Mouse (Mus musculus) adrenal gland, adult 18-20 months (tissue): ENCODE results near the gene Glt6d1. TPM values are rescaled to one million over a fixed set of nuclear protein-coding genes. Genes with fewer than 3 reads are reported as not detected.
"Not testable (repeated sequence)": the region's sequence is repeated elsewhere in the genome, so short reads cannot be mapped to it uniquely, and the experiment has no call there.

Experiments used
- DNase-seq, 2 experiments: peaks; one replicate each; pipeline ENCODE4 v3.0.0; 2021 to 2022; ENCODE audit warnings: low spot score in 2 of 2
- long read RNA-seq, 2 experiments: library from polyadenylated mRNA; stranded (forward); transcript quantifications; one replicate each; pipeline ENCODE4 v2.0.0; 2021
- total RNA-seq, 2 experiments: library from RNA; stranded (reverse); gene quantifications; 1 replicate in 1 of 2; 2 replicates in 1 of 2; pipeline ENCODE4 v1.2.3; 2021

The Glt6d1 gene
- not detected for total RNA-seq
- long read RNA-seq, experiment 1, result 0 reads
- long read RNA-seq, experiment 2, partial matches to known transcripts, result 0 of 1 reads
- long read RNA-seq, experiment 2, other reads (novel, unspliced or antisense), result 1 of 1 reads

DNA sequence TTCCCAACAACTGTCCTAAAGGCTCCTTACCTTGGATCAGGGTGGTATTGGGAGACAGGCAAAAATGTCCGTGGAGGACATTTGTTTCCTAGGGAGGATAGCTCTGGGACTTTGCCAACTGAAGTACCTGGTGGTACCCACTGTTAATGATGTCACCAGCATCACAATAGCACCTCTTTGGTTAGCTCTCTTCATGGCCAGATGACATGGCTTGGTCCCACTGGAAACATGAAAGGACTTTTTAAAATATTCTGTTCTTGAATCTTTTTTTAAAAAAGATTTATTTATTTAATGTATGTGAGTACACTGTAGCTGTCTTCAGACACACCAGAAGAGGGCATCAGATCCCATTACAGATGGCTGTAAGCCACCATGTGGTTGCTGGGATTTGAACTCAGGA, at the start of gene Glt6d1:
TSS of gene Glt6d1 (minus strand) at position 101 of the 400 bp plus-strand sequence.
- not testable (repeated sequence) for DNase-seq

DNA sequence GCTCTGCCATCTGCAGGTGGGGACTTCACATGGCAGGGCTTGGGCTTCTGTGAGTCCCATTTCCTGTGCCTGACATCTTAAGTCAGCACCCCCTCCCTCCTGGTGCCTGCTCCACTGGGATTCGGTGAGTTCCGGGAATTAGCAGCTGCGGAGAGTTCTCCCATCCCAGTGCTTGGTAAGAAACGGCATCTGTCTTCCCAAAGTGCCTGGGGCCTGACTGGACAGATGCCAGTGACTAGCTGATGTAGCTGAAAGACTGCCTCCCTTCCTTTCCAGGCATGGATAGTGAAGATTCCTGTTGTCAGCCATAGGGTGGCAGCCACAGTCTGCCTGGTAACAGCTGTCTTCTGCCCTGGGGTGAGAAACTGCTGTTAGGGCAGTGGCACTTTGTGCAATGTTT, 49.8 kb upstream of the Glt6d1 start:
- DNase-seq, result no peak

DNA sequence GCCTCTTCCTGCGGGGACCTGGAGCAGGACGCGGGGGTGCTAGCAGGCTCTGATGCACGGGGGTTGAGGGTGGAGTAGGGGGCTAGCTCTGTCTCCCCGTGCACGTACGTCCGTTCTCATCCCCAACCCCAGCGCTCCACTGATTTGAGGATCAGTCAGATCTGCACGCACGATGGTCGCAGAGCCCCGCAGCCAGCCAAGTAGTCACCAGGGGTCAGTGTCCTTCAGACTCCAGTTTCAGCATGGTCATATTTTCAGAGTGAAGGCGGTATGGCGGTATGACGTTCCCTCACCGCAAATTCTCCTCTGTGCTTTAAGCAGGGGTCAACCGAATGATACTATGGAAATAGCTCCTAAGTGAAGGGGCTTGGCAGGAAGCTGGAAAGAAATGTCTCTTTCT, 48.6 kb upstream of the Glt6d1 start:
- no peak for DNase-seq

DNA sequence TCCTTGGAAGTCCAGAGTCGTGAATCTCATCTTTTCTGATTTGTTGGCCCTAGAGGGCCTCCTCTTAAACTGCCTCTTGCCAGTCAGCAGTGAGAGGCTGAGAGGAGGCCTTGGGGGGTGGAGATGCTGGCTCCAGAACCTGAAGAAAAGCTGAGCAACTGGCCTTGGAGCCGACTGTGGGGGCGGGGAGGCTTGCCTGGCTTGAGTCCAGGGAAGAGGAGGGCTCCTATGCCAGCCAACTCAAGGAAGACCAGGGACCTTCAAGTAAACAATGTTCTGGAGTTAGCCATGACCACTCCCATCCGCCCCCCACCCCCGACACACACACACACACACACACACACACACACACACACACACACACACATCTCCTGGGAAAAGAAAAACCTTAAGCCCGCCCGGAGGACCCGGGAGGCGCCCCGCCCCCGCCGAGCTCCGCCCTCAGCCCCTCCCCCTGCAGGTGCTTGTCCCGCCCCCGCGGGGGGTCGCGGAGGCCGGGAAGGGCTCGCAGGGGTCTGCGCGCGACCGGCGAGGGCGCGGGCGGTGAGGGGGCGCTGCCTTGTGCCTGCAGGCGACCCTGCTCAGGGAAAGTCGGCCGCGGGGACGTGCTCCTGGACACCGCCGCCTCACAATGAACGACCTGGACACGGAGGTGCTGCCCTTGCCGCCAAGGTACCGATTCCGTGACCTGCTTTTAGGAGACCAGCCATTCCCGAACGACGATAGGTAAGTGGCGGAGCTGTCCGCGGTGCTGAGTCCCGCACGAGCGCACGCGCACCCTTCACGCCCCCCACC, 47.9 kb upstream of the Glt6d1 start, which contains the start of gene Kcnt1:
TSS of gene Kcnt1 (plus strand) at position 398 of the 795 bp plus-strand sequence.
- peak; percentile 38 to 41 for DNase-seq

DNA sequence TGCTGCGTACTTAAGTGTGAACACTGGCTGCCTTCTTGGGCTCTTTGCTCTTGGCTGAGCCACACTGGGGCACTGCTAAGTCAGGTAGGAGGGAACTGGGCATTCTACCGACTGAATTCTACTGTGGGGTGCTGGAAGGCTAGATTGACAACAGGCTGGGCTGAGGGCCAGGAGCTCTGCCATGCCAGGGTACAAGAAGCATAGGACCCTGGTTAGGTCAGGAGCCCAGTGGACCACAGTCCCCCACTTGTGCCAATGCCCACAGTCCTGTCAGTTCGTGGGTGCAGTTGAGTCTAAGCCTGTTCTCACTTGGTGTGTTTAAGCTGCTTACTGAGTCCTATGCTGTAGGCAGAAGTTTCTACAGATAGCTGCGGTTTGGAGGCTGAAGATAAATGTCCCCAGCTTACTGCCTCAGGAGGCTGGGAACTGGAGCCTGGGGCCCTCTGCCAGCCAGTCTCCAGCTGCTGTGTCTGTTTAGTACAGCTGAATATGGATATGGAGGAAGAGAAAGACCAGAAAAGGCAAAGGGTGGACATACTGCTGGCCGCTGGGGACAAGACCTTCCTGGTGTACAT, 47.1 kb upstream of the Glt6d1 start:
- no peak for DNase-seq

DNA sequence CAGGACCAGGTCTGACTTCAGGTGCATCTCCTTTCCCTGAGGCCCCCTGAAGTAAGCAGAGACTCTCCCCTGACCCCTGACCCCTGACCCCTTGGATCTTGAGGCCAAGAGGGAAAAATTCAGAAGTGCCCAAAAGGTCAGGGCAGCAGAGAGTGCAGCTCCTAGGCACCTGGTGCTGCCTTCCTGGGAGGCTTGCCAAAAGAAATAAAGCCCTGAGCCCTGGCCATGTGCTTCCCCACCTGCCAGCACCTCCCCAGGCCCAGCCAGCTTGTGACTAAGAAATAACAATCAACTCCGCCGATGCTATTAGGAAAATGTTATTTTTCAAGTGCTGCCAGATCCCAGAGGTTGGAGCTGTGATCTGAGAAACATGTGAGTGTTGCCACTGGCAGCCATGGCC, 46.4 kb upstream of the Glt6d1 start:
- no peak for DNase-seq

DNA sequence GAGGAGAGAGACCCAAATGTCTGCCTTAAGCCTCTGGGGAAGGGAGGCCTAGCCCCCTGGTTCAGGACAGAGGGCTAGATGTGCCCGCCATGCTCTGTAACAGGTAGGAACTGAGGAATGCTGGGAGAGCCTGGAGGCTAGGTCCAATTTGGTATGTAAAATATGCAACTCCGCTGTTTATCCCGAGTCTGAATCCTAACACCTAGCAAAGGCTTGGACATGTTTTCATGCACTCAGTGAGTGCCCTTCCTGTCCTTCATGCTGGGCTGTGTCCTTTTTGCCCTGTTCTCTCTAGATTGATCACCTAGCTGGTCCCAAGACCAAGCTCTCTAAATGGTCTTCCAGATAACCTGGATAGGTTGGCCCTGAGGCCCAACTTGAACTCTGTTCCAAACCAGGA, 44.2 kb upstream of the Glt6d1 start:
- no peak for DNase-seq

DNA sequence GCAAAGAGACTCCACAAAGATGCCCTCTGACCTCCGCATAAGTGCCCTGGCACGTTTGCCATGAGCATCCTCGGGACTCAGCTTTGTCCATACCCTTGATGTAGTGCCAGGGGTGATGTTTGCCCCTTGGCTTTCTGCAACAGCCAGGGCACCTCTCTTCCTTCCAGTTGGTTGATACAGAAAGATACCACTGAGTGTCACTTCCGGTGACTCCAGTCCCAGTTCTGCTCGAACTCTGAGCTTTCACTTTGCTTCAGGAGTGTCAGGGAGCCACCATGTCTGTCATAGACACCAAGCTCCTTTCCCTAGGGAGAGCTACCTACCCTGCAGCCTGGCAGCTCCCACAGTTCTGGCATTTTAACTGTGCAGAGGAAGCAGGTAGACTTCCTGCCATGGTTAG, 38.4 kb upstream of the Glt6d1 start:
- DNase-seq, result no peak

DNA sequence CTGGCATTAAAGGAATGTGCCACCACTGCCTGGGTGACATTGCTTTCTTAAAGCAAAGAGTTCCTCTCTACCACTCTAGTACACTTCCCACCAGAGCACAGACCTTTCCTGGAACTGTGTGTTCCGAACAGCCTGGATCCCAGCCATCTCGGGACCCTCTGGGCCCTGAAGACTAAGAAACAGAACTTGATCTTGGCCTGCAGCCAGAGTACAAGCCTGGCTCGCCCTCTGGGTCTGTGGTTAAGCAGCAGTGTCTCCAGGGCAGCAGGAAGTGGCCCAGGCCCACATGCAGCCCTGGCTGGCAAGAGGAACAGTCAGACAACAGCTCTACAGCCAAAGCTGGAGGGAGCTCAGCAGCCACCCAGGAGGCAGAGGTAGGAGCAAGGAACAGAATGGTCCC, 37.0 kb upstream of the Glt6d1 start:
- peak in 1 of 2 experiments; percentile 41 for DNase-seq

DNA sequence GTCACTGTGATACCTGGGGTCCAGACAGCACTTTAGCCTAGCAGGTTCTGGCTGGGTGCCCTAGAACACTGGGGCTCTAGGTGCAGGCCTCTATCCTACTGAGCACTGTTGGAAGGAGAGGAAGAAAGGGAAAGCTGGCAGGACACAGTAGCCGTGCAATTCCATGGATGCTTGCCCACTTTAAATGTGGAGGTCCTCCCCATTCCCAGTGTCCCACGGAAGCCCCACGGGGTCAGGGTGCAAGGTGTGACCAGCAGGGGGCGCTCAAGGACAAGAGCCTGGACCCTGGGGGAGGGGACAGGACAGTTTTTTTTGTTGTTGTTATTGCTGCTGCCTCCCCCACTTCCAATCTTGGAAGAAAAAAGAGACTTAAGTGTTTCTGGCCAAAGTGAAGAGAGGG, 34.7 kb upstream of the Glt6d1 start:
- peak; percentile 68 to 78 for DNase-seq

DNA sequence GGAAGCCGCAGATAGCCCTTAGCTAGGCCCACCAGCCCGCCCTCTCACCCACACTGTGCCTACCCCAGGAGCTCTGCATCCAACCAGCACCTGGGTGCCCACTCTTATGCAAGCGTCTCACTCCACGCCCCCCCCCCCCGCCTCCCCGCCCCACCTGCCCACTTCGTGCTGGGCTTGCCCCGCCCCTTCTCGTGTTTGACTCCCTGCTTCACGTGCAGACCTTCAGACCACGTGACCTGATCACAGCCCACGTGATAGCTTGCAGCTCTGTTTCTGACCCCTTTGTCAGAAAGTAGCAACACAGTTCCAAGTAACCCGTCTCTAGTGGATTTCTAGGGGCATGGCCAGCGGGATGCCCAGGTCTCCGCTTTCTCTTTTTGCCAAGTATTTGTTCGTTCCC, 31.6 kb upstream of the Glt6d1 start, which contains the start of gene Sohlh1:
TSS of gene Sohlh1 (minus strand) at position 23 of the 400 bp plus-strand sequence.
- no peak for DNase-seq

DNA sequence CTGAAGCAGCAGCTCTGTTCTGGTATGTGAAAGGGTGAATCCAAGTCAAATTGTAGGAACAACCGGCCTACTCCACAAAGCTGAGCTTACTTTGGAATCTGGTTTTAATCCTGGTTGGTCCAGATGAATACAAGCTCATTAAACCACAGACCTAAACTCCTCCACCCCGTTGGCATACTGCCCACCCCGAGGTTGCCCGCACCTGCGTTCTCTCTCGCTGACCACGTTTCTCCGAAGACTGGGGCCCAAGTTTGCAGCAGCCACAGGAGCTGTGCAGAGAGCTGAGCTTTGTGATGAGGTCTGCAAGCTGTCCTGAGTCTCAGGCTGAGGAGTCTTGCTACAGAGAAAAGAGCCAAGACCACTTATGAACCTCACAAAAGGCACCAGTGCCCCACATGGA, 30.9 kb upstream of the Glt6d1 start:
- DNase-seq, result no peak

DNA sequence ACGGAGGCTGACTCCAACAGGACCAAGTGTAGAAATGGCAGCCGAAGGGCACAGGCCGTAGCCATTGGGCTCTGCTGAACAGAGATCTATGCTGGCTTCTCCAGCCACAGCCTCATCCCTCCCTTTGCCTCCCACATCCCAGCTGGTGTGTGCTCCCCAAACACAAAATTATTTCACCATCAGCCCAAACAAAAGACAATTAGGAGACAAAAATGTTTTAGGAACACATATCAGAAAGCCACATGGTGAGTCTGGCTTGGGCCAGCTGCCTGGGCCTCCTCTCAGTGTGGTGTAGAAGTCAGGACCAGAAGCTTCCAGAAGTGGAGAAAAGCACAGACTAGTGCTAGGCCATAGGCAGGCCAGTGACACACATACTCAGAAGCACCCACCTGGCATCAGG, 28.4 kb upstream of the Glt6d1 start:
- no peak for DNase-seq

DNA sequence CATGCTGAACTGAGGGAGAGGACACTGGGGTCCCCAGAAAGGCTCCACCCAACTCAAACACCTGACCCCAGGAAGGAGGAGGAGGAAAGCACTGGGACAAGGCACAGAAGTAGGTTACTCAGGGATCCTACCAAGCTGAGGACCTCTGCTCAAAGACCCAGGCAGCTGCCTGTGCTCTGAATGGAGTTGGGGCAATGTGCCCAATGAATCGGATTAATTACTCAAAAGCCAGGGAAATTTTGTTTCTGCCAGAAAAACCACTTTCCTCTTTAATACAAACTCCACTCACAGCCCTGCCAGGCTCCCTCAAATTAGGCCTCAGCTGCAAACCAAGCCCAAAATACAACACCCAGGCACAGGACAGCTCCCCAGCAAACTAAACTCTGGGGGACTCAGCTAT, 27.1 kb upstream of the Glt6d1 start:
- DNase-seq, result no peak

DNA sequence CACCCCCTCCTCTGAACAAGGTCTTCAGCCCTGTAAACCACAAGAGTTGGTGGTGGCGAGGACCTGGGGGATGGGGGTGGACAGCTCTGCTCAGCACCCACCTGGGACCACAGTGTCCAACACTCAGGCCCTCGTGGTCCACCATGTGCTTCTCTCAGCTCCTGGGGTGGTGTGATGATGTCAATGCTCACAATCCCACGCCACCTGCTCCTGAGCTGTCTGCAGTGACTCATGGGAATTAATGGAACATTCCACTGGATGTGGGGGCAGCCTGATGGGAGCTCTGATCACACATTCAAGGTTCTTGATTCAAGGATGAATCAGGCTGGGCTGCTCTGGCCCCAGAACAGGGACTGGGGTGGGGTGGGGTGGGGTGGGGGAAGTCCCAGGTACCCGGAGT, 26.5 kb upstream of the Glt6d1 start:
- peak in 1 of 2 experiments; percentile 15 for DNase-seq

DNA sequence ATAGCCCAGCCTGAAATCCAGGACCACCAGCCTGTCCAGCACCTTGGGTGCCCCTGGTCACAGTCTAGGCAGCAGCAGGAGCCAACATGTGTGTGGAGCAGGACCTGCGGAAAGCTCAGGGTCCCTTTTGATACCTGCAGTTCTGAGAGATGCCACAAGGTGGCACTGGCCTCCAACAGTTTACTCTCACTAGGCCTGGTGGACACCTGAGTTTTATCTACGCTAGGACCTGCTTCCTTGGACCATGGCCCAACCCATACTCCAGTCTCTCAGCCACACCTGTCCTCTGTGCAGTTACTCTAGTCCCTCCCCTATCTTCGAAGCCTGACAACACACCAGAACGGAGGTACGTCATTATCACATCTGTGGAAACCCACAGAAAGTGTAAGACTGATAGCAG, 20.6 kb upstream of the Glt6d1 start:
- DNase-seq, result peak; percentile 78 to 80

DNA sequence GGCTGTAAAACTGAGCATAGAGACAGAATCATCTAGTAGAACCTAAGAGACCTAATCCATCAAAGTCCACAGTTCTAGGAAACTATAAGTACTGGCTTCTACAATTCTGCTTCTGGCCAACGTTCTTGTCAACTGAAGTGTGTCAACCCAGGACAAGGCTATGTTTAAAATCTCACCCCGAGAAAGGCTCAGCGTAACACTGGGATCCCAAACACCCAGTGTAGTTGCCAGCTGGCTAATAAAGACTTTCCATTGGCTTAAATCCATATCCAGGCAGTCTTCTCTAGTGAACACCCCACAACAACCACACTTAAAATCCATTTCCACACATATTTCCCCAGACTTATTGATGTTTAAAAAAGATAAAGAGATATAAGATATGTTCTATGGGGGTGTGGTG, 15.1 kb upstream of the Glt6d1 start:
- no peak for DNase-seq

DNA sequence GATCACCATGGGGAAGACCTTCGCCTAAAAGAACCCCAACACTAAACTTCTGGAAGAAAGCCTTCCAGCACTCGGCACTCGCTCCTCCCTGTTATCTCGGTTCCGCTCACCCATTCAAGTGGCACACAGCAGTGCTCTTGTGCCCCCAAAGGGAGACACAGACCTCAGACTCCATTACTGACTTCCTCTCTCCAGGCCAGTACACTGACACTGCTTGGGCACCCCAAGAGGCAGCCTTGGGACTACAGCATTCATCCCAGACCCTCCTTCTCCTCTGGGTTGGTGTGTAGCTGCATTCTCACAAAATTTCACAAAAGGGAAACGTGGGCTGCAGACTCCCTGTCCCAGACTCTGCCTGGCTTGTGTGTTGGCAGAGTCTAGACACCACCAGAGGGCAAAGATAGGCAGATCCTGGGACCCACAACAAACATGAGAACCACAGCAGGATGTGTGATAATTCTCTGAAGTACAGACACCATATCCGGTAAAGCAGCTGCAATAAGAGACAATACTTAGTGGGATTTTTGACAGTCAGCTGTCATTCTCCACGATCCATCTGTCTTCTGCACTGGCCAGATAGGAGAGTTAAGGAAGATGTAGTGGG, 12.8 kb upstream of the Glt6d1 start:
- no peak for DNase-seq

DNA sequence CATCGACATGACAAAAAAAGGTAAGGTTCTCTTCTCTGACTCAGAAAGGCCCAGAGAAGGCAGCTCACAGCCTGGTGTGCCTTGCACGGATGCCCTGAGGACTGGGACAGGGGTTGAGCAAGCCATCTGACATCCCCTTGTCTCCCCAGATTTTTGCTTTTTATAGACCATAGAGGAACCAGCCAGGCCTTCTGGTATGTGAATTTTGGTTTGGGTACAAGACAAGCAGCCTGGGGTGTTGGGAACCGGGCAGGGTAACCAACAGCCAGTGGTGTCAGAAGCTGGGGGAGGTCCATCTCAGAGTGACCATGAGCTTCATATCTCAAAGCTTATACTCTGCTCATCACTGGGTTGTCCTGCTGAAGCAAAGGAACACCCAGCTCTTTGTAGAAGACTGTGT, 9.1 kb upstream of the Glt6d1 start:
- DNase-seq, result no peak

DNA sequence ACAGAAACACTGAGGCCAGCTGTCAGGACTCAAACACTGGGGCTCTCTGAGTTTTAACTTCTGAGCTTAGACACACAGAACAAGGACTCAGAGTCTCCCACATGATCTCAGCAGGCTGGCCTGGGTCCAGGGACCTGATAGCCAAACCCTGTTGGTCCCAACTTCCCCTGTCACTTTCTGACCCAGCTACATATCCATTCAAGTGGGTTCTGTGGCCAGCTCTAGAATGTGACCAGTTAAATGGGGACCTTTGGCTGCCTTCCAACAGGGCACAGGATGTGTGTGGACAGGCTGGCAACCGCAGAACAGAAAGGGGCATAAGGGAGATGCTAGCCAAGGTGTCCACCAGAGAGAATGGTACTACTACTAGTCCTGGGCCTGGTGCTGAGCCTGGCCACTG, 7.2 kb upstream of the Glt6d1 start, which contains the start of gene Lcn9:
TSS of gene Lcn9 (plus strand) at position 348 of the 400 bp plus-strand sequence.
- peak in 1 of 2 experiments; percentile 22 for DNase-seq

DNA sequence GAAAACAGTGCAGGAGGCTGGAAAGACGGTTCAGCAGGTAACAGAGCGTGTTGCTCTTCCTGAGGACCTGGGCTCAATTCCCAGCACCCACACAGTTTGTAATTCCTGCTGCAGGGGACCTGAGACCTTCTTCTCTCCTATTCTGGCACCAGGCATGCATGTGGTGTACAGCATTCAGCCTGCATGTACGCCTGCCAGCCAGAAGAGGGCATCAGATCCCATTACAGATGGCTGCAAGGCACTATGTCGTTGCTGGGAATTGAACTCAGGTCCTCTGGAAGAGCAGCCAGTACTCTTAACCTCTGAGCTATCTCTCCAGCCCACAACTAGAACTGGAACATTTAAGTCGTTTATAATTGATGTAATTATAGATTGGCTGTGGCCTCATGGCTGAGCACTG, 2.3 kb downstream of the Glt6d1 start:
- DNase-seq, result no peak

DNA sequence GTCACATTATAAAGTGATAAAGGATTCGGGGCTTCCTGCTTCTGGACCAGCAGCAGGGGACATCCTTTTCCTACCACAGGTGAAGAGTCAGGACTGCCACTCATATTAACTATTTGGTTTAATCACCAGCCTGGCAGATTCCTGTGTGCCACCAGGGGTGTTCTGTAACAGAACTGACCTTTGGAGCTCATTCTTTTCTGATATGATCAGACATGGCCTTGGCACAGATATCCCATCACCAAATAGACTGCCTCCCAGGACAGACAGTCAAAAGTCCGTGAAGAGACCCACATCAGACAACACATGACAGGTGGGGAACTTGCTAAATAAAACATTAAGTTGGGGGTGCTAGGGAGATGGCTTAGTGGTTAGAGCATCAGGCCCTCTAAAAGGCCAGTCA, 3.9 kb downstream of the Glt6d1 start:
- no peak for DNase-seq
